Mouse (Mus musculus) liver, embryonic 13.5 days (tissue): ENCODE measurements around the gene Mical3. TPM values are rescaled to one million over a fixed set of nuclear protein-coding genes. Genes with fewer than 3 reads are reported as not detected.
A peak's percentile ranks its signal among the peaks of the same experiment; 100 is the strongest.

Source experiments
- ATAC-seq: fragments of 200-750 bp; cut with Nextera tagmentation; 2 replicates; pipeline ENCODE4 v1.8.0; 2017; ENCODE audit warnings: low read depth, mild to moderate bottlenecking, moderate number of reproducible peaks, moderate library complexity
- DNase-seq: peaks from one replicate; pipeline ENCODE4 v3.0.0; 2022
- H3K27ac ChIP-seq: fragments of 300-500 bp; sonication (generic); 2 replicates; pipeline ENCODE4 v1.5.1; 2015; ENCODE audit warnings: moderate library complexity, mild to moderate bottlenecking, inconsistent platforms
- H3K27me3 ChIP-seq: fragments of 300-500 bp; sonication (generic); 2 replicates; pipeline ENCODE4 v1.6.1; 2015; ENCODE audit warnings: mild to moderate bottlenecking, inconsistent platforms
- H3K36me3 ChIP-seq: fragments of 300-500 bp; sonication (generic); 2 replicates; pipeline ENCODE4 v1.6.1; 2015; ENCODE audit warnings: mild to moderate bottlenecking, inconsistent platforms
- H3K4me1 ChIP-seq: fragments of 300-500 bp; sonication (generic); replicated peaks from 2 replicates; pipeline ENCODE4 v1.6.1; 2015; ENCODE audit warnings: inconsistent platforms
- H3K4me2 ChIP-seq: fragments of 300-500 bp; sonication (generic); 2 replicates; pipeline ENCODE4 v1.6.1; 2015; ENCODE audit warnings: inconsistent platforms, mild to moderate bottlenecking, moderate library complexity
- H3K4me3 ChIP-seq: fragments of 300-500 bp; sonication (generic); replicated peaks from 2 replicates; pipeline ENCODE4 v1.5.1; 2015; ENCODE audit warnings: mild to moderate bottlenecking, inconsistent platforms
- H3K9ac ChIP-seq: fragments of 300-500 bp; sonication (generic); 2 replicates; pipeline ENCODE4 v1.6.1; 2015; ENCODE audit warnings: mild to moderate bottlenecking, inconsistent platforms
- H3K9me3 ChIP-seq: fragments of 300-500 bp; sonication (generic); replicated peaks from 2 replicates; pipeline ENCODE4 v1.6.1; 2016; ENCODE audit warnings: inconsistent platforms
- WGBS: fragments of 180-500 bp; shearing (Covaris S2); methylation state at CpG from one replicate; pipeline ENCODE4 v1.1.7; 2015; ENCODE audit not compliant: insufficient replicate concordance; 5-methylcytosine and 5-hydroxymethylcytosine counted together
- polyA plus RNA-seq: library from polyadenylated mRNA; unstranded; fragments of >200 nt; fragmentation: Nextera tagmentation; extraction: Ambion mirVana; gene quantifications from 2 replicates; pipeline ENCODE4 v1.2.1, GENCODE M21; 2015

Gene Mical3
- polyA plus RNA-seq, 1 experiment from 2014 or later, result 9.9 TPM

DNA sequence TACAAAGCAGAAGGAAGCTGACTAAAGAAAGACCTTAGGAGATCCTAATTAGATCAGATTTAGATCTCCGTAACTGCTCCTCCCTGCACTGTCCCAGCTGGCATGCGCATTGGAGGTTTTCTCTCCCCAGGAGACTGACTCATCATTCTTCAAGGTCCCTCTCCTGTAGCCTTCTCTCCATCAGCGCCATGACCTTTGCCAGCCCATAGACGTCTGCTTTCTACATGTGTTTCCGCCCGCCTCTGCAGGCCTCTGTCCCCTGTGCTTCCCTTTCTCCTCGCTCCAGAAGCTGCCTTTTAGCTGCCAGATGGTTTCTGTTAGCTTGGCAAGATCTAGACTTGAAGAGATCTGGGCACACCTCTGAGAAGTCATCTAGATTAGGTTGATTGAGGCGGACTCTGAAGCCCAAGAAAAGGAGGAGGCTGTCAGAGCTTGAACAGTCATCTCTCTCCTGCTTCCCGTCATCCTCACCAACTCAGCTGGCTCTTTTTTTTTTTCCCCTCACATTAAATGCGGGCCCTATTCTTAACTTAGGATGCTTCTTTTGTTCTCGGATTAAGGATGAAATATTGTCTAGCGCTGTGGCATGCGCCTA is 14.3 kb upstream of the Mical3 start:
- peaks cover 8% of the 10 kb centered on the region; the same call in 1 of the 2 replicates for H3K27me3 ChIP-seq

DNA sequence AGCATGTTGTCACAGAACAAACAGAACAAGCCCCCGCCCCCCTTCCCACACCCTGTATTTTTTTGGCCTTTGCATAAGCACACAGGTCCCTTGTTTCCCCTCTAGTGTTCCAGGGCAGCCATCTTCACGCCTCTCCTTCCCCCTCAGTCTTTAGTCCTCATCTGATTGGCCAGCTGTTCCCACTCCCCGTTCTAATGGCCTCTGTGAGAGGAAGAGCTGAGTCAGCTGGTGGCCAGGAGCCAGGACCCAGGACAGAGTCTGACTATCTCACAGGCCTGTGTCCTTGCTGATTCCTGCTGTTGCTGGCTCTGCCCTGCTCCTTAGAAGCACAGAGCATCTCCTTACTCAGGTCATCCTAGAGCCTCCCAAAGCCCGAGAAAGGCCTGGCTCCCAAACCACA is 13.3 kb upstream of the Mical3 start:
- 37% methylated on average over 4 of the region's 4 CpGs for WGBS
- H3K9ac ChIP-seq, result no peak overlapping the region

More for the DNA sequence above, 14.3 kb upstream of the Mical3 start:
- DNase-seq (no peak), ATAC-seq (no peak)
- Histone ChIP-seq H3K4me2 (no peak overlapping the region), H3K9me3 (no peaks in the 10 kb centered on the region), H3K4me1 (peaks cover 17% of the 10 kb centered on the region), H3K27ac (no peak overlapping the region), H3K36me3 (no peaks in the 10 kb centered on the region), H3K4me3 (no peak overlapping the region), H3K9ac (no peak overlapping the region)
- WGBS, result 67% methylated on average over 13 of the region's 13 CpGs

DNA sequence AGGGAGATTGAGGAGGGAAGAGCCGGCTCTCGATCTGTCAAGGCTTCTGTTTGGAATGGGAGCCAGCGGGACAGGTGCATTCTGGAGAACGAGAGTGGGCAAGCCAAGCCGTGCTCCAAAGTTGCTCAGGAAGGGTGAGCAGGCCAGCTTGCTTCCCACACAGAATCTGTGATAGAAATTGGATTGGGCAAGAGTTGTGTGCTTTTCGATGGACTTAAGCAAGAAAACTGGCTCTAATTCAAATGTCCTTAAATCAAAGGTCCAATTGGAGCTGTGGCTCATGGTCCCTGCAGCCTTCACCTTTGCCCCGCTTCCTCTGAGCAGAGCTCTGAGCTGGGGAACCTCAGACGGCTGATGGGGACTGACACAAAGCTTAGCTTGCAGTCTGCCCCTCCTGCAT is 12.6 kb upstream of the Mical3 start:
- Histone ChIP-seq H3K27me3 (peaks cover 8% of the 10 kb centered on the region; the same call in 1 of the 2 replicates), H3K4me3 (no peak overlapping the region), H3K36me3 (no peaks in the 10 kb centered on the region), H3K4me2 (no peak overlapping the region), H3K9ac (no peak overlapping the region), H3K4me1 (peaks cover 17% of the 10 kb centered on the region), H3K9me3 (no peaks in the 10 kb centered on the region), H3K27ac (peak overlapping the region; percentile 9)
- 70% methylated on average over 8 of the region's 8 CpGs for WGBS
- no peak for DNase-seq
- ATAC-seq, result peak; percentile 63

More for the DNA sequence above, 13.3 kb upstream of the Mical3 start:
- DNase-seq (no peak), ATAC-seq (peak; percentile 62)
- Histone ChIP-seq H3K27me3 (peaks cover 8% of the 10 kb centered on the region; the same call in 1 of the 2 replicates), H3K27ac (peak overlapping the region; percentile 9; the same call in 1 of the 2 replicates), H3K4me3 (no peak overlapping the region), H3K4me2 (no peak overlapping the region), H3K36me3 (no peaks in the 10 kb centered on the region), H3K4me1 (peaks cover 17% of the 10 kb centered on the region), H3K9me3 (no peaks in the 10 kb centered on the region)

DNA sequence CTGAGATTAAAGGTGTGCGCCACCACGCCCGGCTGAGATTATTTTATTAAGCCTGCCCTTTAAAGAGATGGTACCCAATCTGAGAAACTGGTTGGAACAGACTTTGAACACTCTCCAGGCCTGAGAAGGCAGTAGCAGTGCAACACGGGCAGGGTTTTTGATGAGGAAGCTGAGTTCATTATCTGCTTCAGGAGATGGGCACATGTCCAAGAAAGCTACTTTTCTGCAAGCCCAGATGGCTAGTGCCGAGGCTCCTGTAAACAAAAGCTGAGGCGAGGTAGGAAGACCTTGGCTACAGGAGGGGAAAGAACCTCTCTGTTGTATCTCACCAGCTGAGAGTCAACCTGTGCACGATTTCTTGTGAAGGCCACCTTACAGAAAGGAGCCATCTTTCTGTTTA is 11.5 kb upstream of the Mical3 start:
- Histone ChIP-seq H3K4me1 (peaks cover 19% of the 10 kb centered on the region), H3K9me3 (no peaks in the 10 kb centered on the region), H3K4me2 (no peak overlapping the region), H3K27me3 (peaks cover 8% of the 10 kb centered on the region; the same call in 1 of the 2 replicates), H3K4me3 (no peak overlapping the region), H3K27ac (no peak overlapping the region), H3K36me3 (no peaks in the 10 kb centered on the region), H3K9ac (no peak overlapping the region)
- WGBS, result 62% methylated on average over 7 of the region's 7 CpGs
- ATAC-seq, result no peak
- no peak for DNase-seq

DNA sequence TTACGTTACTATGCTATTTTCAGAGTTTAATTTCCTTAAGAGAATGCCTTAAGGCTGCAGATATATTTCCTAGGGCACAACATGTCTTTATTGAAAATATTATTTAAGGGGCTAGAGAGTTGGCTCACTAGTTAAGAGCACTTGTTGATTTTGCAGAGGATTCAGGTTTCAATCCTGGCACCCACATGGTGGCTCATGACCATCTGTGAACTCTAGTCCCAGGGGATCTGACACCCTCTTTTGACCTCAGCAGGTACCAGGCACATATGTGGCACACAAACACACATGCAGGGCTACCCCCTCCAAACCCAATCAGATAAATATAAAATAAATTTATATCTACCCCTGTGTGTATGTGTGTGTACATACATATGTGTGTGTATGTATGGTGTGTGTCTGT is 8.5 kb upstream of the Mical3 start:
- Histone ChIP-seq H3K4me1 (peaks cover 10% of the 10 kb centered on the region), H3K4me3 (no peak overlapping the region), H3K27ac (no peak overlapping the region), H3K9ac (no peak overlapping the region), H3K27me3 (peaks cover 19% of the 10 kb centered on the region), H3K4me2 (no peak overlapping the region), H3K9me3 (no peaks in the 10 kb centered on the region), H3K36me3 (no peaks in the 10 kb centered on the region)
- WGBS, result 69% methylated on average over 1 of the region's 1 CpGs
- DNase-seq, result no peak
- no peak for ATAC-seq

DNA sequence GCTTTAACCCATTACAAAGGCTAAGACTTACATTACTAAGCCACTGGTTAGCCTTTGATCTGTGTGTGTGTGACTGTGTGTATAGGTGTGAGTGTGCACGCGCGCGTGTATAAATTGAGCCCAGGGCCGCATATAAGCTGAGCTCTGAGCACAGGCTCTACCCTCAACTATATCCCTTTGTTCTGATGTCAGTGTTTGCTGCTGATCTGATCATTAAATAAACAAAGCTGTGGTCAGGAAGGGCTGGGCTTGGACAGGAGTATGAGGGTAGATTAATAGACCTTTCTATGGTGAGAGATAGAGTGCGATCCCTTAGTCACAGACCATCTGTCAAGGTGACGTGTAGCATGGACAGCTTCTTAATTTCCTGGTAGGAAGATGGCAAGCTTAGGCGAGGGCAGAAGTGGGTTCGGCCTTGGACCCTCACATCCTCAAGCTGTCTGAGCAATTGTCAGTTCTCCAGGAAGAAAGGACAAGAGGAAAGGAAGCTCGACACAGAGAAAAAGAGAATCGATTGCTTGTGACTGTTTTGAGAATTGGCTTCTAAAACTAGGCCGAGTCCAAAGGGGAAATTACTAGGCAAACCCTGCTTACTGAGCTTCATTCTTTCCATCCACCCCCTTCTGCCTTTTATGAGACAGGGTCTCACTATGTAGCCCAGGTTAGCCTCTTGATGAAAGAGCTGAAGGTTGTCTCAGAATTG is 7.7 kb upstream of the Mical3 start:
- Histone ChIP-seq H3K36me3 (no peaks in the 10 kb centered on the region), H3K27ac (no peak overlapping the region), H3K27me3 (peaks cover 25% of the 10 kb centered on the region), H3K9ac (no peak overlapping the region), H3K4me1 (peaks cover 9% of the 10 kb centered on the region), H3K4me3 (no peak overlapping the region), H3K9me3 (no peaks in the 10 kb centered on the region), H3K4me2 (no peak overlapping the region)
- ATAC-seq (no peak), DNase-seq (no peak)
- WGBS, result 64% methylated on average over 12 of the region's 12 CpGs

DNA sequence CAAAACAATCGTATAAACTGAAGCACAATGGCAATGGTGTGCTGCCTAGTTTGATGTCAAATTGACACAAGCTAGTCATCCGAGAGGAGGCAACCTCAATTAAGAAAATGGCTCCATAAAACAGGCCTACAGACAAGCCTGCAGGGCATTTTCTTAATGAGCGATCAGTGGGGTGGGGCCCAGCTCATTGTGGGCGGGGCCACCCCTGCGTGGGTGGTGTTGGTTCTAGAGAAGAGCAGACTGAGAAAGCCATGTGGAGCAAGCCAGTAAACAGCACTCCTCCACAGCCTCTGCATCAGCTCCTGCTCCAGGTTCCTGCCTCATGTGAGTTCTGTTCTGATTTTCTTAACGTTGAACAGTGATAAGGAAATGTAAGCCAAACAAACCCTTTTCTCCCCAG is 6.4 kb upstream of the Mical3 start:
- 47% methylated on average over 6 of the region's 6 CpGs for WGBS
- ATAC-seq (no peak), DNase-seq (no peak)

DNA sequence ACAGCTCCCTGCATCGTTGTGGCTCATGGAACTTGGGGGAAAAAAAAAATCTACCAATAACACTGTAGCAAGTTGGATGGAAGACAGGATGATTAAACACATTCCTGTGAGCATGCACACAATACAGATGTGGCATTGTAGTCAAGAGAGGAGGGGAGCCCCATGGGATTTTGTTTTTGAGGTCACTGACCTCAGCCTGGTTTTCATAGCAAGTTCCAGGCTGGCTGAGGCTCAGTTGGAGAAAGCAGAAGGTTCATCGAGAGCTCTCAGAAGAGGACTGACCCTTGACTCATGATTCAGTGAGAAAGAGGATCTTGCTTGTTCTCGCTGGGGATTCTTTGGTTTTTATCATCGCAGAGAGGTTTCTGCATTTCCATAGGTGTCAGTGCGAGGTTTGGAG is 4.1 kb upstream of the Mical3 start:
- Histone ChIP-seq H3K36me3 (no peaks in the 10 kb centered on the region), H3K4me3 (no peak overlapping the region), H3K9me3 (no peaks in the 10 kb centered on the region), H3K27ac (no peak overlapping the region), H3K4me2 (no peak overlapping the region), H3K4me1 (peaks cover 16% of the 10 kb centered on the region), H3K9ac (no peak overlapping the region), H3K27me3 (peaks cover 47% of the 10 kb centered on the region)
- ATAC-seq (no peak), DNase-seq (no peak)
- 47% methylated on average over 5 of the region's 5 CpGs for WGBS

More for the DNA sequence above, 6.4 kb upstream of the Mical3 start:
- Histone ChIP-seq H3K9ac (no peak overlapping the region), H3K9me3 (no peaks in the 10 kb centered on the region), H3K27ac (no peak overlapping the region), H3K4me2 (no peak overlapping the region), H3K4me1 (peaks cover 4% of the 10 kb centered on the region; the same call in 1 of the 2 replicates), H3K27me3 (peaks cover 35% of the 10 kb centered on the region), H3K4me3 (no peak overlapping the region), H3K36me3 (no peaks in the 10 kb centered on the region)

DNA sequence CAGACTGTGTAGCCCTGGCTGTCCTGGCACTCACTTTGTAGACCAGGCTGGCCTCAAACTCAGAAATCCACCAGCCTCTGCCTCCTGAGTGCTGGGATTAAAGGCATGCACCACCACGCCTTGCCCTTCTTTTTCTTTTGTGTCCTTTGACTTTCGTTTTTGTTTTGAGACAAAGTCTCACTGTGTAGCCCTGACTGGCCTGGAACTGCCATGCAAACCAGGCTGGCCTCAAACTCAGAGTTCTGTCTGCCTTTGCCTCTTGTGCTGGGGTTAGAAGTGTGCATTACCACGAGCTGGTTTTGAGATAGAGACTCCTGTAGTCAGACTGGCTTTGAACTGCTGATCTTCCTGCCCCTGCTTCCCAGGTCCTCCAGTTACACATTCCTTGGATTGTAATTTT is 3.5 kb upstream of the Mical3 start:
- Histone ChIP-seq H3K4me2 (no peak overlapping the region), H3K36me3 (no peaks in the 10 kb centered on the region), H3K4me1 (peaks cover 22% of the 10 kb centered on the region), H3K27me3 (peaks cover 52% of the 10 kb centered on the region), H3K4me3 (no peak overlapping the region), H3K9ac (no peak overlapping the region), H3K27ac (no peak overlapping the region), H3K9me3 (no peaks in the 10 kb centered on the region)
- DNase-seq (no peak), ATAC-seq (no peak)
- 28% methylated on average over 3 of the region's 3 CpGs for WGBS

DNA sequence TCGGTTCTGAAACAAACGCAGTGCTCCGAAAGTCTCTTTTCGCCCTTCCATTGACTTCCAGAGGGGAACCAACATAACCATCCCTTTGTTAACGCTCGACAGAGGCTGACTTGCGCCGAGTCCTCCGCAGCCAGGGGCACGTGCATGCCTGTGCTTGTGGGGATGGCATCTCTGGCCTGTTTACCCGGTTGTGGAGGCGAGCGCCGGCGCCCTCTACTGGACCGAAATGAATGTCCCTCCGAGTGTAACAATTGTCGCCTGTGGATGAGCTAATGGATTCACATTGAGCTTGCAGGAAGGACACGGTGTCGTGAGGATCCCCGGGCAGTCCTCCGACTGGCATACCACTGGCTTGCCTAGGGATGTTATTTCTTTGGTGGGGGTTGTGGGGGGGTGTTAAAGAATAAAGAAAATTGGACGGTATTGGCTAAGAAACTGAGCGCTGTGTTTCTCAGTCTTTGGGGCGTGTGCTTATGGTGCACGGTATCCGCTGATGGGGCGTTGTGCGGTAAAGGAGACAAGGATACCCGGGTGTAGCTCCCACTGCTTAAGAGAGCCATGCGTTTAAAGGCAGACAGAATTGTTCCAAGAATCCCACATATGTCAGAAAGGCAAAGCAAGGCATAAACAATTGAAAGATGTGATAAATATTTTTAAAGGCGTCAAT is 627 bp downstream of the Mical3 start:
- H3K4me3 ChIP-seq, result peak overlapping the region; percentile 46
- H3K36me3 ChIP-seq, result no peaks in the 10 kb centered on the region
- peaks cover 60% of the 10 kb centered on the region for H3K27me3 ChIP-seq
- H3K9ac ChIP-seq, result peak overlapping the region; percentile 49; the same call in 1 of the 2 replicates
- DNase-seq (peak; percentile 71), ATAC-seq (peak; percentile 91)
- H3K4me1 ChIP-seq, result peaks cover 21% of the 10 kb centered on the region
- WGBS, result 2% methylated on average over 32 of the region's 32 CpGs
- H3K27ac ChIP-seq, result no peak overlapping the region
- no peaks in the 10 kb centered on the region for H3K9me3 ChIP-seq
- H3K4me2 ChIP-seq, result peak overlapping the region; percentile 74

DNA sequence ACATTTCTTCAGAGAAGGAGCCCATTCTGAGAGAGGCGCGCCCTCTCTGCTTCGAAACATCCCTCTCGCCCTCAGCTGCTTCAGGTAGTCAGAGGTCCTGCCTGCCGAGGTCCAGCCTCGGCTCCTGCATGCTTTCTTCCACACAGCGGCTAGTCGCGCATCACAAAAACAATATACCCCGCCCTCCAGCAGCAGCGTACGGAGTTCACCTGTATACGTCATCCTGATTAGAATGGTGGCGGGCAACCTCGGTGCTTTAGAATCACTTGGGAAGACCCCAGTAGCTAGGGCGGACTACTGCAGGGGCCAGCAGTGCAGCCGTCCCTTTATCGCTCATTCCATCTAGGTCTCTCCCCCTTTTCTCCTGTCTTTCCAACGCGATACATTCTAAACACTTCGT is 1.3 kb downstream of the Mical3 start:
- Histone ChIP-seq H3K27ac (no peak overlapping the region), H3K4me2 (peak overlapping the region; percentile 74), H3K4me1 (peaks cover 21% of the 10 kb centered on the region), H3K27me3 (peaks cover 54% of the 10 kb centered on the region), H3K4me3 (peak overlapping the region; percentile 46), H3K36me3 (no peaks in the 10 kb centered on the region), H3K9ac (peak overlapping the region; percentile 36), H3K9me3 (no peaks in the 10 kb centered on the region)
- DNase-seq (no peak), ATAC-seq (peak; percentile 52)
- WGBS, result 10% methylated on average over 21 of the region's 21 CpGs
